Mouse (Mus musculus) gastrocnemius, adult 8-10 months (tissue): ENCODE results near the gene Map3k4. TPM values are rescaled to one million over a fixed set of nuclear protein-coding genes. Genes with fewer than 3 reads are reported as not detected.

Experiments
- DNase-seq, 2 experiments: peaks; one replicate each; pipeline ENCODE4 v3.0.0; 2022; ENCODE audit warnings: low spot score in 2 of 2
- total RNA-seq, 4 experiments: library from RNA; stranded (reverse); gene quantifications; 2 replicates each; pipeline ENCODE4 v1.2.4; 2022

Gene Map3k4
- total RNA-seq, result 10 to 100 TPM; 32.4 to 41.9 (median 36.2) TPM

DNA sequence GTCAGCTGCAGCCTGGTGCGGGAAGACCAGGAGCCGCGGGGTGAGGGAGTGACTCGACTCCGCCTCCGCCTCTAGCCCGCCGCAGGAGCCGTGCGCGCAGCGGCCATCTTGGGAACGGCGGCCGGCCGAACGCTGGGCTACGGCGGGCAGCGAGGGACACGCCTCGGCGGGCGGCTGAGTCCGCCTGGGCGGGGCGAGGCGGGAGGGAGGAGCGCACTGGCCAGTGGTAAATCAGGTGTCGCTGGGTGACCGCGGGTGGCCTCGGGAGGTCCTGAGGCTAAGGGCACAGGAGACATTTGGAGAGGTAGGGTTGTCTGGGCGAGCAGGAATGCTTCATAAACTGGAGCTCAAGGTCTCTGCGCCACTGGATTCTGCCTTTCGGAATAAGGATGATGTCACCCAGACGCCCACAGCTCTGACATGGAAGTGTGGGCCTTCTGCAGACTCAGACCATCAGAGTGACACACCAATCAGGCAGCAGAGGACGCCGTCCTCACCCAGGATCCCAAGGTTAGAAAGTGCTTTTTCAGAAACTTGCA lies at the start of gene Map3k4:
TSS of gene Map3k4 (minus strand) at position 134 of the 539 bp plus-strand sequence.
- peak; percentile 88 to 91 for DNase-seq

DNA sequence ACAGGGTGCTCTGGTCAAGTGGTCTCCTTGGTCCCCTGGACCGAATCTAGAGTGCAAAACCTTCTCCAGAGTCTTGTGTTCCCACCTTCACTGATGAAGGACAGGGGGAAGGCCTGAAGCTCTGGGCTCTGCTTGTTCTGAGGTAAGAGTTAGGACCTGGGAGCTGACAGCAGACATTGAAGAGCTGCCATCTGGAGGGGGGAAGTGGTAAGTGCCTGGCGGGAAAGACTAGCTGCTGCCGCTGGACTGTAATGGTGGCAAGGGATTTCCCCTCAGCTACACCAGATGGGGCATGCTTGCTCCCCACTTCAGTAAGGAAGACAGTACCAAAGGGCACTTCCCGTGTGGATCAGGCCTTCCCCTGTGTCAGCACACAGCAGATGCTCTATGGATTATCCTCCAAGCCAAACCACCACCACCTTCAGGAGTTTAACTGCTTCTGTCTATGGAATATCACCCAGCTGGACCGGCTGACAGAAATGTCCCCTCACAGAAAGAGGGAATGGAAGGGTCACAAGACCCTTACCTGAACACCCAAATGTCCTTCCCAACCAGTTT lies 48.9 kb upstream of the Map3k4 start:
- DNase-seq, result peak; percentile 11 to 38

DNA sequence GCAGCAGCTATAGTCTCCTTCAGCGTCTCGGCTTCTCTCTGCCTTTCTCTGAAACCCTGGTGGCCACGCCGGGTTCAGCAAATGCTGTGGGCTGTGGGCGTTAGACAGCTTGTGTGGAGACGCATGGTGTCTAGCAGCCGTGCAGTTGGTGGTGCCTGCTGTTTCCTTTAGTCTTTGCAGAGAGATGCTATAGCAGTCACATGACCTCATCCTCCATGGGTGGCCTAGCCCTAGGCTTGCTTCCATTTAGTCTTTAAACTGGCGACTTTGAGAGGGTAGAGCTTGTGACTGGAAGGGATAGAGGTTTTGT lies 45.8 kb upstream of the Map3k4 start:
- no peak for DNase-seq

GRCm38 (mm10) chr17:12363601-12364425 lies 45.2 kb upstream of the Map3k4 start:
- no peak for DNase-seq

DNA sequence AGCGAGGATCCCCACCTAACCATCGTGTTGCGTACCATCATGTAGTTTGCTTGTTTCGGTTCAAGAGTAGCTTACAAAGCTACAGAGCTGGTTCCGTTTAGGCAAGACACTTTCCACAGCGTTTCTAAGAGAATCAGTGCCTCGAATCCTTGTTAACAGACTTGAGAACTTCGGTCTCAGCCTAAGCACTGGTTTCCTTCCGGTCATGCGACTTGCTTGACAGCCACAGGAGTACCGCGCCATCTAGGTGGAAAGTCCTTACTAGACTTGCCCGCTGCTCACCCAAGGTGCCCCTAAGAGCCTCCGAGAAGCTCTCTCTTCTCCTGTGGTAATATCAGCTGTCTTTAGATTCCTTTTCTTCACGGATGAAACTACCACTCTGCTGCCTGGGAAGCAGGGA lies 41.3 kb upstream of the Map3k4 start:
- no peak for DNase-seq

- no peak for DNase-seq
Observed at GRCm38 (mm10) chr17:12352781-12353180, 34.2 kb upstream of the Map3k4 start.

DNA sequence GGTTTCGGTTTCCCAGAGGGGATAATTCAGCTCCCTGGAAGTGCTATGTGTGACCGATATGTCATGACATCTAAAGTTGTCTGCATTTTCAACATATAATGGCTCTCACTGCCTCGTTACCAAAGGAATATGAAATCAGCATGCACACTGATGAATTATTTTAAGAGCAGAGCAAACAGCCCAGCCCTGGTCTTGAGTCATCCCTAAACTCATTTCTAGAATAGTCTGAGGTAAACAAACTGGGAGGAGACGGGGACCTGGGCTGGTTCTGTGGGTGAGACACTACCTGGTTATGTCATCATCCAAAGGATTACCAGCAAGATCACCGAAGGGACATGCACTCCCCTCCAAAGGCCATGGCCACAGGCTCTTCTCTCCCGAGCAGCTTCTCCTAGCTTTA lies 33.0 kb upstream of the Map3k4 start:
- DNase-seq, result no peak

DNA sequence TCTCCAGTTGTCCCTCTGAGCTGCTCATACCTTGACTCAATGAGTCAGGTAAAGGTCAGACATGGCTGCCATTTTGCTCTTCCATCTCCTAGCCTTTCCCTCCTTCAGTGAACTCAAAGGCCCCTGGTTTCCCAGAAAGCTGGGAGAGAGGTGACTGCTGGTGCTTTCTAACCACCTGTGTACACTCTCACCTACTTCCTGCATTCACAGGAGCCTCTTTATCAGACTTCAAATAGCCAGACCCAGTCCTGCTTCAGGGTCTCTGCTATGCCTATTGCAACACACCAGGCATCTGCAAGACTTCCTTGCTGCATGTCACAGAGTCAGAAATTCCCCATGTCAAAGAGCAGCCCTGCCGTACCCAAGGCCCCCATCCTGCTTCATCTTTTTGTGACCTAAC lies 28.9 kb upstream of the Map3k4 start:
- DNase-seq, result no peak

GRCm38 (mm10) chr17:12343702-12344376 lies 25.2 kb upstream of the Map3k4 start:
- no peak for DNase-seq

DNA sequence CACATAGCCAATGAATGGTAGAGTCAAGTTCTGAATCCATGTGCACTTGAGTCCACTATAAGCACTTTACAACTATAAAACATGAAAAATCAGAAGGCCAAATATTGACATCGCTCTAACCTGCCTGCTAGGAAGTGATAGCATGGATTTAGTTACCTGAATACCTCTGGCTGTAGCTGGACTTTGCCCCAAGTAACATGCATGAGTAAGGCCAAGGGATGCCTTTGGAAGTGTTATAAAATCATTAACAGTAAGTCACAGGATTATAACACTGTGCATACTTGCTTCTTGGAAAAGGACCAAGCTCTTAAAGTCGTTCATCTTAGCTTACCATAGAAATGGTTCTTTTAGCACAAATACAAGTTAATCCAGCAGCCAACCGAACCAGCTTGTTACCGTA lies 18.6 kb upstream of the Map3k4 start:
- no peak for DNase-seq

- no peak for DNase-seq
Observed at GRCm38 (mm10) chr17:12336073-12336868, 17.7 kb upstream of the Map3k4 start.

DNA sequence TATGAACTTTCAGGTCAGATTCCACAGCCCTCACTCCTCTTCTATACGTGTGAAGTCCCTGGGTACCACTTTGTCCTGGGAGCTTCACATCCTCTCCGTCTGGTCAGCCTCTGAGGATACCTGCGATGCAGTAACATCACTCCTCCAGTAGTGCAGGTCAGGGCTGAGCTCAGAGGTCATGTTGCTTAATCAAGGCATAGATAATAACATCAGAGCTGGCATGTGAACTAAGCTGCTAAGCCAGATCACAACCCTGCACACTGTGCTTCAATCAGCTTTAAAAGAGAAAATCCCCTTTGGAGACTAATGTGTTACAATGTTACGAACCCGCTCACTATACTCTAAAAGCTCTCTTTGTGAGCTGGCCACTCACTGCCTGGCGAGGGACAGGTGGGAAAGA lies 16.5 kb upstream of the Map3k4 start:
- no peak for DNase-seq

- DNase-seq, result peak; percentile 58 to 70
Observed at GRCm38 (mm10) chr17:12327847-12328518, 9.4 kb upstream of the Map3k4 start.

DNA sequence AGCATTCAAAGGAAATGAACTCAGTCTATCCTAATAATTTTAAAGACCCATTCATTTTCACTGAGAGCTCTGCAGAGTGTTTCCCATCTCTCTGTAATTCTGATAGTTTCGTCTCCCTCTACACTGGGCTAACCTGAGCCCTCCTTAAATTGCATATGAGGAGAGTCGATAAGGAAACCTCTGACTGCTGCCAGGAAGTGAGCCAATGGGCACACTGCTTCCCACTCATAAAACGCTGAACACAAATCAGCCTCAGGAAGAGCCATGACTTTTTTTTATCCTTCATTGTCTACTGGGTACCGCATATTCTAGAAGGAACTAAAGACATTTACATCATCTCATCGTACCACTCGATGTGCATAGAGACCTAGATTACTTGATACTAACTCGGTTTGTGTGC lies 1.2 kb upstream of the Map3k4 start:
- DNase-seq, result no peak

DNA sequence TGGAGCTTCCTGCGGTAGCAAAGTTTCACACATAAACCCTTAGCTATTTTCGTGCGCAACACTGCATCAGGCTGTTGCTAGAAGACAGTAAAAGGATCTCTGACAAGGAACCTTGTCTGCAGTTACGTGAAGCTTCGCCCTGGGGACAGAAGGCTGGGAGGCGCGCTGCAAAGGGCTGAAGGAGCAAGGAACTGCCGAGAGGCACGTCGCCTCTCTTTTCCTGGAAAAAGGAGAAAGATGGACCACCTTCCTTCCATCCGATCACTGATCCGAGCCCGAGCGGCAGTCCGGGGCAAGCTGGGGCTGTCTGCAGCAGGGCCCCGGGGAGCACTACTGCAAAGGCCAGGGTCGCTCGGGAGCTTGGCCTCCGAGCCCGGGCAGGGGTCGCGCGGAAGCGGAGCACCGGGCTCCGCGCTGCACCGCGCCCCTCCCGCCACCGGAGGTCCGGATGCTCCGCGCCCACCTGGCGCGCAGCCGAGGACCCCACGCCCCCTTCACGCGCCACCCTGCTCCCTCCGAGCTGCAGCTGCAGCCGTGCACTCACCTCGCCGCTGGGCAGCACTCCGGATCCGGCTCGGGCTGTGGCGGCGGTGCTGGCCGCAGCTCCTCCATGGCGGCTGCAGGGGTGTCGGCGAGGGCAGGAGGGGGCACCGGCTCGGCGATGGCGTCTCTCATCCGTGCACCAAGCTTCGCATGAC lies 493 bp downstream of the Map3k4 start:
- DNase-seq, result no peak

GRCm38 (mm10) chr17:12317607-12317953 lies 1.0 kb downstream of the Map3k4 start:
- DNase-seq, result no peak

DNA sequence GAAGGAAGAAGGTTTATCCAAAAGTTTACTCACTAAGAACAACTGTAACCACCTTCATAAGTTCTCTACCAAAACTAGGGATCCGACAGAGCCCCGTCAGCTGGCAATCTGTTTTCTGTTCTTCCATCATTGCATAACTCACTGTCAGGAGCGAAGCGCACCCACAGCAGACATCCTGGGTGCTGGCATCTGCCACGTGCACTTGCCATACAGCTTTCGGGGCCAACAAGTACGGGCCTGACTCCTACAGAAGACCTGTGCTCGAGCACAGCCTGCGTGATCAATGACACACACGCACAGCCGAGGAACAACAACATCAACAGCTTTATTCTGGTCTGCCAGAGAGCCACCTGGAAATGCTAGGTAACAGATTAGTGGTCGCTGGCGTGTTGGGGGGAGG lies 2.3 kb downstream of the Map3k4 start:
- no peak for DNase-seq

DNA sequence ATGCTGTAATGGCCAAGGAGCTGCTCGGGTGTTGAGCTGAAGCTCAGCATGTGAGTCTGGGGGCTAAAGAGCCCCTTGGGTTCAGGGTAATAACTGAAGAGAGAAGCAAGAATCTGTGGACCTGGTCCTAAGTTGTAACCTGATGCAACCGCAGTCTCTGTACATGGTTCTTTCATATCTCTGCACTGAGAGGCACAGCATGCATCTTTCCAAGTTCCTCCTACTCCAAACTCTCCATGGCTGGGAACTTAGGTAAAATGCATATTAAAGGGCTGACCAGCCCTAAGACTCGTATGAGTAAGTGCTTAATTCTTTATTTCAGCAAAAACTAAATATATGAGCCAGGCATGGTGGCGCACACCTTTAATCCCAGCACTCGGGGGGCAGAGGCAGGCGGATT lies 6.3 kb downstream of the Map3k4 start:
- DNase-seq, result no peak

GRCm38 (mm10) chr17:12309493-12309892 lies 9.1 kb downstream of the Map3k4 start:
- DNase-seq, result no peak

- no peak for DNase-seq
Observed at GRCm38 (mm10) chr17:12309059-12309458, 9.5 kb downstream of the Map3k4 start.
